Mouse (Mus musculus) stomach, embryonic 15.5 days (tissue): ENCODE measurements around the gene Paqr8. TPM values are rescaled to one million over a fixed set of nuclear protein-coding genes. Genes with fewer than 3 reads are reported as not detected.
"Not testable (repeated sequence)": the region's sequence is repeated elsewhere in the genome, so short reads cannot be mapped to it uniquely, and the experiment has no call there.

Source experiments
- ATAC-seq: fragments of 200-750 bp; cut with Nextera tagmentation; 2 replicates; pipeline ENCODE4 v1.8.0; 2017; ENCODE audit warnings: low read depth, moderate number of reproducible peaks, moderate TSS enrichment; ENCODE audit not compliant: insufficient read depth, low FRiP score
- H3K27ac ChIP-seq: fragments of 300-500 bp; sonication (generic); 2 replicates; pipeline ENCODE4 v1.5.1; 2015; ENCODE audit warnings: mild to moderate bottlenecking, inconsistent platforms
- H3K27me3 ChIP-seq: fragments of 300-500 bp; sonication (generic); replicated peaks from 2 replicates; pipeline ENCODE4 v1.6.1; 2015; ENCODE audit warnings: inconsistent platforms
- H3K36me3 ChIP-seq: fragments of 300-500 bp; sonication (generic); 2 replicates; pipeline ENCODE4 v1.6.1; 2015; ENCODE audit warnings: inconsistent platforms
- H3K4me1 ChIP-seq: fragments of 300-500 bp; sonication (generic); 2 replicates; pipeline ENCODE4 v1.6.1; 2015; ENCODE audit warnings: inconsistent platforms
- H3K4me2 ChIP-seq: fragments of 300-500 bp; sonication (generic); 2 replicates; pipeline ENCODE4 v1.6.1; 2015; ENCODE audit warnings: mild to moderate bottlenecking, inconsistent platforms
- H3K4me3 ChIP-seq: fragments of 300-500 bp; sonication (generic); replicated peaks from 2 replicates; pipeline ENCODE4 v1.5.1; 2015; ENCODE audit warnings: inconsistent platforms
- H3K9ac ChIP-seq: fragments of 300-500 bp; sonication (generic); 2 replicates; pipeline ENCODE4 v1.6.1; 2015; ENCODE audit warnings: inconsistent platforms
- H3K9me3 ChIP-seq: fragments of 300-500 bp; sonication (generic); 2 replicates; pipeline ENCODE4 v1.6.1; 2016; ENCODE audit warnings: inconsistent platforms
- WGBS: fragments of 180-500 bp; shearing (Covaris S2); methylation state at CpG from one replicate; pipeline ENCODE4 v1.1.7; 2015; 5-methylcytosine and 5-hydroxymethylcytosine counted together
- polyA plus RNA-seq: library from polyadenylated mRNA; unstranded; fragments of >200 nt; fragmentation: Nextera tagmentation; extraction: Ambion mirVana; gene quantifications from 2 replicates; pipeline ENCODE4 v1.2.1, GENCODE M21; 2015

Gene Paqr8
- polyA plus RNA-seq, 1 experiment from 2014 or later: 9.3 TPM

- WGBS: 92% methylated on average over 3 of the region's 3 CpGs
Measured at GRCm38 (mm10) chr1:20914769-20915168, 24.4 kb downstream of the Paqr8 start.

GRCm38 (mm10) chr1:20915608-20916007, 25.2 kb downstream of the Paqr8 start:
- no peaks in the 10 kb centered on the region for H3K36me3 ChIP-seq
- H3K9me3 ChIP-seq: no peaks in the 10 kb centered on the region
- no peaks in the 10 kb centered on the region for H3K27me3 ChIP-seq
- no peak overlapping the region for H3K4me3 ChIP-seq
- WGBS: 60% methylated on average over 5 of the region's 5 CpGs
- H3K9ac ChIP-seq: no peak overlapping the region
- H3K4me1 ChIP-seq: peaks cover 5% of the 10 kb centered on the region; the same call in 1 of the 2 replicates
- H3K4me2 ChIP-seq: no peak overlapping the region
- no peak for ATAC-seq
- H3K27ac ChIP-seq: no peak overlapping the region

More at GRCm38 (mm10) chr1:20914769-20915168, 24.4 kb downstream of the Paqr8 start:
- H3K27ac ChIP-seq: no peak overlapping the region
- H3K9me3 ChIP-seq: no peaks in the 10 kb centered on the region
- ATAC-seq: no peak
- H3K36me3 ChIP-seq: no peaks in the 10 kb centered on the region
- no peak overlapping the region for H3K9ac ChIP-seq
- H3K4me1 ChIP-seq: peaks cover 5% of the 10 kb centered on the region; the same call in 1 of the 2 replicates
- no peak overlapping the region for H3K4me2 ChIP-seq
- no peaks in the 10 kb centered on the region for H3K27me3 ChIP-seq
- H3K4me3 ChIP-seq: no peak overlapping the region

GRCm38 (mm10) chr1:20917496-20918050, 27.2 kb downstream of the Paqr8 start:
- Histone ChIP-seq H3K27ac (no peak overlapping the region), H3K27me3 (no peaks in the 10 kb centered on the region), H3K4me1 (peaks cover 1% of the 10 kb centered on the region; the same call in 1 of the 2 replicates), H3K4me2 (no peak overlapping the region), H3K9ac (no peak overlapping the region), H3K36me3 (no peaks in the 10 kb centered on the region), H3K4me3 (no peak overlapping the region), H3K9me3 (no peaks in the 10 kb centered on the region)
- 75% methylated on average over 6 of the region's 6 CpGs for WGBS
- ATAC-seq: no peak

GRCm38 (mm10) chr1:20919728-20920127, 29.3 kb downstream of the Paqr8 start:
- H3K9ac ChIP-seq: no peak overlapping the region
- WGBS: 91% methylated on average over 2 of the region's 2 CpGs
- H3K4me2 ChIP-seq: no peak overlapping the region
- H3K27me3 ChIP-seq: no peaks in the 10 kb centered on the region
- no peaks in the 10 kb centered on the region for H3K36me3 ChIP-seq
- no peak for ATAC-seq
- no peaks in the 10 kb centered on the region for H3K9me3 ChIP-seq
- no peak overlapping the region for H3K27ac ChIP-seq
- H3K4me1 ChIP-seq: peaks cover 6% of the 10 kb centered on the region; the same call in 1 of the 2 replicates
- H3K4me3 ChIP-seq: no peak overlapping the region

GRCm38 (mm10) chr1:20921081-20921528, 30.7 kb downstream of the Paqr8 start:
- no peaks in the 10 kb centered on the region for H3K36me3 ChIP-seq
- no peaks in the 10 kb centered on the region for H3K27me3 ChIP-seq
- H3K9ac ChIP-seq: no peak overlapping the region
- 85% methylated on average over 10 of the region's 10 CpGs for WGBS
- no peak overlapping the region for H3K4me2 ChIP-seq
- H3K4me3 ChIP-seq: no peak overlapping the region
- H3K9me3 ChIP-seq: no peaks in the 10 kb centered on the region
- ATAC-seq: no peak
- H3K4me1 ChIP-seq: peaks cover 6% of the 10 kb centered on the region; the same call in 1 of the 2 replicates
- H3K27ac ChIP-seq: no peak overlapping the region

- H3K27me3 ChIP-seq: no peaks in the 10 kb centered on the region
- H3K36me3 ChIP-seq: no peaks in the 10 kb centered on the region
- H3K9ac ChIP-seq: no peak overlapping the region
- ATAC-seq: no peak
- peaks cover 6% of the 10 kb centered on the region; the same call in 1 of the 2 replicates for H3K4me1 ChIP-seq
- H3K4me3 ChIP-seq: no peak overlapping the region
- peak overlapping the region; percentile 17; the same call in 1 of the 2 replicates for H3K4me2 ChIP-seq
- 30% methylated on average over 11 of the region's 11 CpGs for WGBS
- H3K27ac ChIP-seq: no peak overlapping the region
- H3K9me3 ChIP-seq: no peaks in the 10 kb centered on the region
Measured at GRCm38 (mm10) chr1:20922612-20923399, 32.4 kb downstream of the Paqr8 start.

- not testable (repeated sequence) for H3K27ac ChIP-seq, H3K27me3 ChIP-seq, H3K4me3 ChIP-seq, ATAC-seq, H3K4me2 ChIP-seq, H3K9ac ChIP-seq, H3K36me3 ChIP-seq, H3K9me3 ChIP-seq, H3K4me1 ChIP-seq
- 75% methylated on average over 7 of the region's 7 CpGs for WGBS
Measured at GRCm38 (mm10) chr1:20925324-20925723, 34.9 kb downstream of the Paqr8 start.

- H3K4me1 ChIP-seq: peaks cover 6% of the 10 kb centered on the region; the same call in 1 of the 2 replicates
- H3K27ac ChIP-seq: no peak overlapping the region
- H3K4me2 ChIP-seq: no peak overlapping the region
- H3K4me3 ChIP-seq: no peak overlapping the region
- H3K36me3 ChIP-seq: no peaks in the 10 kb centered on the region
- ATAC-seq: no peak
- no peaks in the 10 kb centered on the region for H3K27me3 ChIP-seq
- H3K9me3 ChIP-seq: no peaks in the 10 kb centered on the region
- no peak overlapping the region for H3K9ac ChIP-seq
- 83% methylated on average over 4 of the region's 4 CpGs for WGBS
Measured at GRCm38 (mm10) chr1:20925926-20926325, 35.5 kb downstream of the Paqr8 start.

GRCm38 (mm10) chr1:20926376-20926775, 36.0 kb downstream of the Paqr8 start:
- Histone ChIP-seq H3K27me3 (no peaks in the 10 kb centered on the region), H3K4me1 (peaks cover 6% of the 10 kb centered on the region; the same call in 1 of the 2 replicates), H3K9ac (no peak overlapping the region), H3K9me3 (no peaks in the 10 kb centered on the region), H3K36me3 (no peaks in the 10 kb centered on the region), H3K4me3 (no peak overlapping the region), H3K27ac (no peak overlapping the region), H3K4me2 (no peak overlapping the region)
- 86% methylated on average over 4 of the region's 4 CpGs for WGBS
- no peak for ATAC-seq

- H3K27me3 ChIP-seq: no peaks in the 10 kb centered on the region
- no peak for ATAC-seq
- no peaks in the 10 kb centered on the region for H3K36me3 ChIP-seq
- no peaks in the 10 kb centered on the region for H3K4me1 ChIP-seq
- 67% methylated on average over 4 of the region's 4 CpGs for WGBS
- H3K9ac ChIP-seq: no peak overlapping the region
- no peak overlapping the region for H3K4me2 ChIP-seq
- H3K9me3 ChIP-seq: no peaks in the 10 kb centered on the region
- H3K27ac ChIP-seq: no peak overlapping the region
- H3K4me3 ChIP-seq: no peak overlapping the region
Measured at GRCm38 (mm10) chr1:20928487-20928886, 38.1 kb downstream of the Paqr8 start.

GRCm38 (mm10) chr1:20933457-20933856, 43.1 kb downstream of the Paqr8 start:
- 23% methylated on average over 7 of the region's 7 CpGs for WGBS
- Histone ChIP-seq H3K9ac (no peak overlapping the region), H3K36me3 (peaks cover 5% of the 10 kb centered on the region; the same call in 1 of the 2 replicates), H3K27me3 (no peaks in the 10 kb centered on the region), H3K4me3 (no peak overlapping the region), H3K27ac (no peak overlapping the region), H3K4me1 (no peaks in the 10 kb centered on the region), H3K9me3 (no peaks in the 10 kb centered on the region), H3K4me2 (no peak overlapping the region)
- peak; percentile 70; the same call in 1 of the 2 replicates for ATAC-seq

GRCm38 (mm10) chr1:20935106-20935505, 44.7 kb downstream of the Paqr8 start:
- H3K4me2 ChIP-seq: no peak overlapping the region
- peaks cover 5% of the 10 kb centered on the region; the same call in 1 of the 2 replicates for H3K36me3 ChIP-seq
- H3K27me3 ChIP-seq: no peaks in the 10 kb centered on the region
- no peak overlapping the region for H3K27ac ChIP-seq
- H3K9me3 ChIP-seq: no peaks in the 10 kb centered on the region
- H3K9ac ChIP-seq: no peak overlapping the region
- H3K4me3 ChIP-seq: no peak overlapping the region
- no peaks in the 10 kb centered on the region for H3K4me1 ChIP-seq
- ATAC-seq: no peak
- WGBS: 87% methylated on average over 22 of the region's 22 CpGs
